Mouse (Mus musculus): ENCODE data around the gene Lamc3. TPM values are rescaled to one million over a fixed set of nuclear protein-coding genes. Genes with fewer than 3 reads are reported as not detected.

Gene Lamc3
- polyA plus RNA-seq, 1 experiment: 17.2 TPM

DNA sequence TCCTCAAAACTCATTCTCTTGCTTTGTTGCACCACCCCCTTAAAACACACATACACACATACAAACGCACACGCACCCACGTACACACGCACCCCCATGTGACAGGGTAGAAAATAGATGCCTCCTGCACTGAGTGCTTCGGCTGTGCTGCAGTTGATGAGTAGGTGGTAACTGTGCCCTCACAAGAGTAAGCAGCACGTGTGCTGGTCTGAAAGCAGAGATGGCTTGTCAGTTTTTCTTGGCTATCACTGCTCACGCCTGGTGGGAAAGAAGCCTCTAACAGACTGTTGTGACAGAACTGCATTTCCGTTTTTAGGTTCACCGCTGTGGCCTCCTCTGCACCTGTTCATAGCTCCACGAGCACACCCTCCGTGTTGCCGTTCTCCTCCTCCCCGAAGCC, 109.0 kb downstream of the Lamc3 start:
- Histone ChIP-seq H3K4me3 (ENCODE audit: control insufficient read depth, low read depth, low read length) (no peak overlapping the region), H3K27me3 (ENCODE audit: control insufficient read depth, insufficient read depth, low read length) (no peaks in the 10 kb centered on the region), H3K4me1 (ENCODE audit: control insufficient read depth, insufficient read depth, low read length) (no peaks in the 10 kb centered on the region), H3K27ac (ENCODE audit: control insufficient read depth, insufficient read depth, low read depth, low read length) (no peak overlapping the region), H3K36me3 (ENCODE audit: control insufficient read depth, insufficient read depth, low read length) (peaks cover 12% of the 10 kb centered on the region)
- no peak for TF ChIP-seq POLR2A (IDR thresholded peaks at IDR 0.05; ENCODE audit: control insufficient read depth, low read depth, low read length)
- TF ChIP-seq CTCF (IDR thresholded peaks at IDR 0.05; ENCODE audit: control insufficient read depth, insufficient read depth, insufficient replicate concordance, low read depth, low read length): no peak

Other genes with a start within 250 kb of the Lamc3 start
- gene Prdm12, start 247.3 kb upstream of the Lamc3 start, polyA plus RNA-seq (2012; rRNA removed): 0.11 TPM in 1 of 2 replicates, not detected in the other
- gene Exosc2, start 216.6 kb upstream of the Lamc3 start, polyA plus RNA-seq (2012; rRNA removed): 9.1 and 9.8 TPM in 2 replicates
- 47.4 and 49.6 TPM in 2 replicates for gene Abl1, start 198.9 kb upstream of the Lamc3 start, polyA plus RNA-seq (2012; rRNA removed)
- 0.02 TPM in 1 of 2 replicates, not detected in the other for gene Qrfp, start 76.7 kb upstream of the Lamc3 start, polyA plus RNA-seq (2012; rRNA removed)
- gene Fibcd1, start 41.3 kb upstream of the Lamc3 start, polyA plus RNA-seq (2012; rRNA removed): 0.51 and 0.54 TPM in 2 replicates
- 1.1 and 2.3 TPM in 2 replicates for gene Aif1l, start 62.8 kb downstream of the Lamc3 start, polyA plus RNA-seq (2012; rRNA removed)
- 103 and 115 TPM in 2 replicates for gene Nup214, start 87.1 kb downstream of the Lamc3 start, polyA plus RNA-seq (2012; rRNA removed)
- 276 and 286 TPM in 2 replicates for gene Fam78a, start 197.6 kb downstream of the Lamc3 start, polyA plus RNA-seq (2012; rRNA removed)
- gene Plpp7, start 208.2 kb downstream of the Lamc3 start, polyA plus RNA-seq (2012; rRNA removed): 4.6 and 4.7 TPM in 2 replicates

Measured in testis, adult 2 months (tissue).